Mouse (Mus musculus): ENCODE results near the gene S100a2.

DNA sequence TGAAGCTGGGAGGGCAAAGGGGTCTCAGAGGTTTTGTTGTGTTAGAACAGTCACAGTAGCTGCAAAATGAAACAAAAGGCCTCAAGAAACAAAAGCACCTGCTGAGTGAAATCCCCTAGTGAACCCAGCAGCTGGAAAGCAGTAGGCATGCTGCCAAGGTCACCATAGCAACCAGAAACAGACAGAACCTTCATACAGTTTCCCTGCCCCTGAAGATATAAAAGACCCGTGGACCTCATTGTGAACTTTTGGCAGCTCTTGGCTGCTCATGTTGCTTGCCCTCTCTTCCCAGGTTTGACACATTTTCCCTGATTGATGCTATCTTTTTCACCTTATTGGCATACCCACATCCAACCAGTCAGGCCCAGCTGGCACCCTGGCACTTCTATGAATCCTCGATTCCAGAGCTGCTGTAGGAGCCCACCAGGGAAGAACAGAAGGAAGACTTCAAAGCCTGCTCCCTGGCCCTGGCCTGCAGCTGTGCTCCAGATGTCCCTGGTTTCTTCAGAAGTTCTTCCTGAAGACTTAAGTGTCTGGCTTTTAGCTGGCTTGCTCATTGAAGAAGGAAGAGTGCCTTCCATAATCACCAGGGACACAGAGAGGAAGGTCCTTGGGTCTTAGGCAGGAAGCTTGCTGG is 33.5 kb downstream of the S100a2 start:
- TF ChIP-seq CTCF (IDR thresholded peaks at IDR 0.05; ENCODE audit: low read depth, low read length) (no peak), POLR2A (IDR thresholded peaks at IDR 0.05; ENCODE audit: extremely low read depth, insufficient read depth, low read length) (no peak)

All from liver, adult 2 months (tissue).